9 mouse cellular contexts compared by ENCODE assay signal in genomic region chr4:135803299-135803698, GRCm38 (mm10). TPM values are rescaled to one million over a fixed set of nuclear protein-coding genes. Genes with fewer than 3 reads are reported as not detected.
DNase-seq lines count a peak whose midpoint lies in the region; TF ChIP-seq lines count a peak whose summit lies in the region.
"Had no signal": no experiment of that assay in that cellular context is flagged by ENCODE, and none has a peak within 500 bp of the region (broad histone marks: within the 10 kb centered on the region; RNA-seq: fewer than 3 reads in every experiment).

No protein-coding gene starts in this region.

- H3K4me1 ChIP-seq in MEL (ENCODE audit: control insufficient read depth in 1 of 2, insufficient read depth in 2 of 2, low read length in 2 of 2): no peaks in the 10 kb centered on the region
- no peaks in the 10 kb centered on the region for H3K4me1 ChIP-seq in spleen, adult 2 months (ENCODE audit: control insufficient read depth, insufficient read depth, insufficient read length)

- no peaks in the 10 kb centered on the region for H3K9me3 ChIP-seq in MEL (replicated peaks; ENCODE audit: insufficient read depth, low read length)
- H3K9me3 ChIP-seq: heart, embryonic 15.5 days had no signal

- no peak; the same call in 1 of the 2 replicates for TF ChIP-seq RAD21 in MEL (IDR thresholded peaks at IDR 0.05; ENCODE audit: low read depth, low read length)

- no peak overlapping the region for H3K4me3 ChIP-seq in left cerebral cortex, adult 2 months
- H3K4me3 ChIP-seq in MEL (ENCODE audit: control insufficient read depth in 1 of 2, insufficient read depth in 1 of 2, low read depth in 2 of 2, low read length in 2 of 2): no peak overlapping the region
- no peak overlapping the region for H3K4me3 ChIP-seq in spleen, adult 2 months (ENCODE audit: extremely low read depth, insufficient read depth, insufficient read length)
- H3K4me3 ChIP-seq: heart, embryonic 15.5 days had no signal

- H3K9ac ChIP-seq in MEL (ENCODE audit: control insufficient read depth, low read depth, low read length, poor library complexity, severe bottlenecking): no peak overlapping the region
- H3K9ac ChIP-seq: heart, embryonic 15.5 days had no signal

- H3K27ac ChIP-seq in left cerebral cortex, adult 2 months: no peak overlapping the region
- H3K27ac ChIP-seq in MEL (ENCODE audit: control insufficient read depth, low read depth, low read length): no peak overlapping the region
- no peak overlapping the region for H3K27ac ChIP-seq in spleen, adult 2 months (ENCODE audit: insufficient read depth, low read length)
- H3K27ac ChIP-seq: heart, embryonic 15.5 days had no signal

- no peaks in the 10 kb centered on the region for H3K79me2 ChIP-seq in MEL (ENCODE audit: control insufficient read depth, insufficient read depth, low read length, poor library complexity)

- TF ChIP-seq EP300 in MEL (IDR thresholded peaks at IDR 0.05; ENCODE audit: low read depth in 1 of 2, low read length in 2 of 2): no peak

- intact Hi-C loops in left cerebral cortex, adult 2 months (cut with DNase I): no loop called here
- intact Hi-C loops in heart, postnatal 25 days (cut with DNase I): loop anchor here (5.0 kb wide), 2 partner anchors 34 to 129 kb away; no protein-coding TSS in a partner anchor

- TF ChIP-seq POLR2A in MEL (IDR thresholded peaks at IDR 0.05; ENCODE audit: control insufficient read depth in 1 of 2, insufficient read depth in 1 of 2, low read depth in 1 of 2, low read length in 2 of 2, poor library complexity in 1 of 2): no peak
- no peak for TF ChIP-seq POLR2A in spleen, adult 2 months (IDR thresholded peaks at IDR 0.05; ENCODE audit: low read depth, low read length)

- WGBS in spleen, adult 2 months: 73% methylated on average over 4 of the region's 4 CpGs

- no peaks in the 10 kb centered on the region for H3K27me3 ChIP-seq in MEL (ENCODE audit: control insufficient read depth in 1 of 2, insufficient read depth in 2 of 2, low read length in 2 of 2)
- H3K27me3 ChIP-seq in spleen, adult 2 months (ENCODE audit: control insufficient read depth, insufficient read depth, low read length): peaks cover 1% of the 10 kb centered on the region; the same call in 1 of the 2 replicates
- H3K27me3 ChIP-seq: heart, embryonic 15.5 days had no signal

- DNase-seq in left cerebral cortex, adult 2 months (ENCODE audit: extremely low spot score in 1 of 2, low spot score in 2 of 2): no peak
- DNase-seq in left cerebral cortex, adult 18-20 months (ENCODE audit: low spot score in 2 of 2): no peak
- peak; percentile 46 for DNase-seq in MEL (ENCODE audit: low read depth, low spot score)
- peak; percentile 13 for DNase-seq in embryo, embryonic 11 days
- DNase-seq in spleen, adult 2 months (ENCODE audit: low read depth in 1 of 2, low spot score in 2 of 2): no peak
- DNase-seq in ovary, postnatal 14 days (ENCODE audit: low spot score): no peak
- no peak for DNase-seq in heart, postnatal 25 days (ENCODE audit: low spot score)
- no peak for DNase-seq in adrenal gland, postnatal 25 days

- peak; percentile 28 for TF ChIP-seq CTCF in left cerebral cortex, adult 2 months (IDR thresholded peaks at IDR 0.05)
- TF ChIP-seq CTCF in MEL (IDR thresholded peaks at IDR 0.05 in 2 of 3, conservative IDR thresholded peaks at IDR 0.05 in 1 of 3; ENCODE audit: control insufficient read depth in 1 of 3, insufficient read depth in 1 of 3, low read depth in 2 of 3, low read length in 3 of 3, poor library complexity in 1 of 3, severe bottlenecking in 1 of 3): peak; percentile 49 to 51 (median 50)
- 0 out of 2 replicates have a peak, but pooled peaks have one; percentile 4 for TF ChIP-seq CTCF in spleen, adult 2 months (IDR thresholded peaks at IDR 0.05; ENCODE audit: extremely low read depth, insufficient read depth, insufficient read length, insufficient replicate concordance)

- no peaks in the 10 kb centered on the region for H3K36me3 ChIP-seq in MEL (ENCODE audit: control insufficient read depth in 1 of 2, insufficient read depth in 2 of 2, low read length in 2 of 2)
- no peaks in the 10 kb centered on the region for H3K36me3 ChIP-seq in spleen, adult 2 months (ENCODE audit: control insufficient read depth, insufficient read depth, low read length)
- H3K36me3 ChIP-seq: heart, embryonic 15.5 days had no signal

TF ChIP-seq in MEL, 35 proteins besides CTCF, POLR2A, EP300 and RAD21:
- no peak for TF ChIP-seq RCOR1 (IDR thresholded peaks at IDR 0.05; ENCODE audit: low read depth, low read length)
- 0 out of 2 replicates have a peak, but pooled peaks have one; percentile 4 for TF ChIP-seq ZC3H11A (IDR thresholded peaks at IDR 0.05; ENCODE audit: low read depth, low read length)
- TF ChIP-seq SMC3 (IDR thresholded peaks at IDR 0.05; ENCODE audit: low read depth, low read length): peak; percentile 34; the same call in 1 of the 2 replicates
- no peak for TF ChIP-seq BHLHE40 (IDR thresholded peaks at IDR 0.05; ENCODE audit: borderline replicate concordance, low read depth, low read length)

RNA-seq across cellular contexts. Expression of gene Myom3, which starts 43.8 kb away (rescaled TPM):
- 1 to 10 TPM in 1 of 2 experiments, under 1 TPM in 1; 0.96 to 1.4 TPM for total RNA-seq in left cerebral cortex, adult 2 months (2021)
- total RNA-seq in left cerebral cortex, adult 18-20 months (2021): 1 to 10 TPM in 1 of 2 experiments, under 1 TPM in 1; 0.77 to 1.7 TPM
- not detected in 2 replicates for total RNA-seq in MEL (2012; rRNA removed)
- polyA plus RNA-seq in MEL (2012; ENCODE audit: insufficient read depth in 1 of 2, insufficient read length in 2 of 2, low read depth in 1 of 2, low replicate concordance in 2 of 2, missing spikeins in 1 of 2): not detected
- 0.20 and 0.22 TPM in 2 replicates for polyA plus RNA-seq in spleen, adult 2 months (2012; rRNA removed)
- total RNA-seq in heart, postnatal 25 days (2021): under 1 TPM; 0.64 to 0.88 TPM
- total RNA-seq in adrenal gland, postnatal 25 days (2021): 0.48 and 0.64 TPM in 2 replicates

RNA-seq across cellular contexts. Expression of gene Srsf10, which starts 52.2 kb away (rescaled TPM):
- total RNA-seq in left cerebral cortex, adult 2 months (2021): 10 to 100 TPM; 70.8 to 82.2 TPM
- 10 to 100 TPM; 72.3 to 76.1 TPM for total RNA-seq in left cerebral cortex, adult 18-20 months (2021)
- 129 and 142 TPM in 2 replicates for total RNA-seq in MEL (2012; rRNA removed)
- polyA plus RNA-seq in MEL (2012; ENCODE audit: insufficient read depth in 1 of 2, insufficient read length in 2 of 2, low read depth in 1 of 2, low replicate concordance in 2 of 2, missing spikeins in 1 of 2): 100 to 1,000 TPM; 222 to 361 TPM
- polyA plus RNA-seq in spleen, adult 2 months (2012; rRNA removed): 68.0 and 109 TPM in 2 replicates
- 10 to 100 TPM; 41.7 to 47.7 TPM for total RNA-seq in heart, postnatal 25 days (2021)
- 125 and 168 TPM in 2 replicates for total RNA-seq in adrenal gland, postnatal 25 days (2021)

Comparison
In these comparisons a context has a peak if more than half of its experiments do, and no peak if none do; other contexts are left out.
1. DNase-seq: peak in MEL (single experiment) and embryo, embryonic 11 days (single experiment); none in left cerebral cortex, adult 2 months (0 of 2), left cerebral cortex, adult 18-20 months (0 of 2), spleen, adult 2 months (0 of 2), ovary, postnatal 14 days (single experiment), heart, postnatal 25 days (single experiment) and adrenal gland, postnatal 25 days (single experiment).
2. Peak in every context shown above with its lines, with median percentiles within 50 percentile points of each other: CTCF ChIP-seq.